Mouse (Mus musculus): Measurements from ENCODE around the gene P2rx6.
"Not testable (repeated sequence)": the region's sequence is repeated elsewhere in the genome, so short reads cannot be mapped to it uniquely, and the experiment has no call there.

The P2rx6 gene

GRCm38 (mm10) chr16:17561128-17561750 lies 446 bp upstream of the P2rx6 start, which contains the start of gene Lrrc74b:
TSS of gene Lrrc74b (minus strand) at chr16:17561247.
- DNase-seq (ENCODE audit: low spot score in 2 of 2), result no peak

DNA sequence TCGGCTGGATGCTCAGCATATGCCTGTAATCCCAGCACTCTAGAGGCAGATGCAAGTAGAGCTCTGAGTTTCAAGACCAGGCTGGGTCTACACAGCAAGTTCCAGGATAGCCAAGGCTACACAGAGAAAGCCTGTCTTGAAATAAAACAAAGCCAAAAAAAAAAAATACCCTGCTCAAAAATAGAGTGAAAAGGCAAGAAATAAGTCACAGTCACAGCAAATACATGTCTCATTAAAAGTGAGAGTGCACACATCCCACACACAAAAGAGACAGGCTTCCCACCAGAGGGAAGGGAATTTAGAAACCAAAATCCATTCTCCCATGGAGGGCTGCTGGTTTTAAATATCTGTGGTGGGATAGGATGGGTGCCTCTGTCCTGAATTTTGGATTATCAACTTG lies 1.9 kb downstream of the P2rx6 start:
- no peak for DNase-seq (ENCODE audit: low spot score in 2 of 2)

- peak in 1 of 2 experiments; percentile 51 for DNase-seq (ENCODE audit: low spot score in 2 of 2)
These were observed 2.5 kb downstream of the P2rx6 start for GRCm38 (mm10) chr16:17564221-17564620.

- no peak for DNase-seq (ENCODE audit: low spot score in 2 of 2)
These were observed 3.1 kb downstream of the P2rx6 start for GRCm38 (mm10) chr16:17564771-17565170.

GRCm38 (mm10) chr16:17566186-17566585 lies 4.5 kb downstream of the P2rx6 start:
- no peak for DNase-seq (ENCODE audit: low spot score in 2 of 2)

- peak; percentile 48 to 79 for DNase-seq (ENCODE audit: low spot score in 2 of 2)
These were observed 14.5 kb downstream of the P2rx6 start for GRCm38 (mm10) chr16:17575870-17576824.

DNA sequence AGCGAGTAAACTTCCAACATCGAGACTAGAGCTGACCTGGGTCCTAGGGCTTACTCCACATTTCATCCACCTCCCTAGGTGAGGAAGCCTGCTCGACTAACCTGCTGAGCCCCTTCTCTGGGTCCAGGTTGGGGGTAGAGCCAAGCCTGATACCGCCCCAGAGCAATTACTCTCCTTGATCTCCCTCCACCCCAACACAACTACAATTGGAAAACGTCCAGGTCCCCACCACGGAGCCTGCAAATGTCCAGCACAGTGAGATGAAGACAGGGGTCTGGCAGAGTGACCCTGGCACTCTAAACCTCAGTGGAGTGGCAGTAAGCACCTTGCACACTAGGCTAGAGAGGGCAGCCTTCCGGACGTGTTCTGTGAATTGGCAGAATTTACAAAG lies 15.1 kb downstream of the P2rx6 start:
- no peak for DNase-seq (ENCODE audit: low spot score in 2 of 2)

DNA sequence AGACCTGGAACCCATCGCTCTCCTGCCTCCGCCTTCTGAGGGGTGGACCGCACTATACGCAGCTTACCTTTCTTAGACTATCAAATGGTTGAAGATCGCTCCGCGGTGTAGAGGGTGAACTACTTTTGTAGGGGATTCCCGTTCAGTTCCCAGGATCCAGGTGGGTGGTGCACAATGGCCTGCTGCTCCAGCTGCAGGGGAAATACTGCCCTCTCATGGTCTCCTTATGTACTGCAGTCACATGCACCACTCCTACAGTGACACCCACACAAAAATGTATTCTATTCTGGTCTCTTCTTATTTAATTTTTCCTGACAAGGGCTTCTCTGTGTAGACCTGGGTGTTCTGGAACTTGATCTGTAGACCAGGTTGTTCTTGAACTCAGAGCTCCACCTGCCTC lies 21.4 kb downstream of the P2rx6 start, which contains the start of gene Slc7a4:
Slc7a4 (minus strand) TSS at position 151 of the 400 bp plus-strand sequence.
- no peak for DNase-seq (ENCODE audit: low spot score in 2 of 2)

- no peak for DNase-seq (ENCODE audit: low spot score in 2 of 2)
These were observed 22.9 kb downstream of the P2rx6 start for GRCm38 (mm10) chr16:17584555-17584954.

DNA sequence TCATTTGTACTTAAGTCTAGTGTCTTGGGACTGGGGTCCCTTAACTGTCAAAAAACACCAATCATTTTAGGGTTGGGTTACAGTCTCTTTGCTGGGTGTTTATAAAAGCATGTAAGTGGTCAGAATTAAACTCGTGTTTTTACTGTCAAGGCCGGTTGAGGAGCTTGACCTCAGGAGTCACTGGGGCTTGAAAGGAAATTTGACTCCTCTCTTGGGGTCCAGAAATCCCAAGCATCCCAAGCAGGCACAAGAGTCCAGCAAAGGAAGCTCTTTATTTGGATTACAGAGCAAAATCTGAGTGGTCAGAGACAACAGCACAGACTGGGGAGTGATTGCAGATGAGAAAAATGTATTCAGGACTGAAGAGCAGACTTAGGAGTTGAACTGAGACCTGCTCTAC lies 29.0 kb downstream of the P2rx6 start:
- no peak for DNase-seq (ENCODE audit: low spot score in 2 of 2)

DNA sequence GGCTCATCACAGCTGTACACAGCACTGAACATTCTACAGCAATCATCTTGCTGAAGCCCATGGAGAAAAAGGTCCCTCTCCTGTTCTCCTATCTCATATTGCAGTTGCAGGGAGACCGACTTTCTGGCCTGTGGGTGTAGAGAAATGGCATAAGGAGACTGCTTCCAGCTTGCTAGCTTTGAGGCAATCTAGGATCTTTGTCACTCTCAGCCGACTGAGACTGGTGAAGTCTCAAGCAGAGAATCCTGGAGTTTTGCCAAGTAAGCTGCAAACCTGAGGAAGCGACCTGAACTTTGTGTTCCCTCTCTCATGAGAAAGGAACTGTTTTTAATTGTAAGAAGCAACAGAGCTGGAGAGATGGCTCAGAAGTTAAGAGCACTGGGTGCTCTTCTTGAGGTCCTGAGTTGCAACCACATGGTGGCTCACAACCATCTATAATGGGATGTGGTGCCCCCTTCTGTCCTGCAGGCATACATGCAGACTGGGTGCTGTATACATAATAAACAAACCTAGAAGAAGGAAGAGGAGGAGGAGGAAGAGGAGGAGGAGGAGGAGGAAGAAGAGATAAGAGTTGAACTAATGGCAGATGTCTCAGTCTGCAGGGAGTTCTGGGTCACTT lies 39.4 kb downstream of the P2rx6 start:
- DNase-seq (ENCODE audit: low spot score in 2 of 2), result no peak

DNA sequence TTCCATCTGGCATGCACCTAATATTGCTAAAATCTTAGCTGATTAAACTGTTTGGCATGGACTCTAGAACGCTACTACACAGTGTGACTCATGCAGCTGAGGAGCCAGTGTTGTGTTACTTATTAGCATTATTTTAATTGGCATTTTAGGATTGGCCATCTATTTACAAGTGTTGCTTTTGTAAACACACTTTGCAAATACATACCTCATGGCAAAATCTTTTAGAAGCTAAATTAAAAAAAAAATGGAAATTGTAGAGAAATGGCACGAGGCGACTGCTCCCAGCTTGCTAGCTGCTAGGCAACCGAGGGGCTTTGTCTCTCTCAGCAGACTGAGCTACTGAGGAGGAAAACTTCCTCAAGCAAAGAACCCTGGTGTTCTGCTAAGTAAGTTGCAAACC lies 43.3 kb downstream of the P2rx6 start:
- no peak for DNase-seq (ENCODE audit: low spot score in 2 of 2)

- DNase-seq (ENCODE audit: low spot score in 2 of 2), result peak in 1 of 2 experiments; percentile 37
These were observed 44.0 kb downstream of the P2rx6 start for GRCm38 (mm10) chr16:17605684-17606083.

DNA sequence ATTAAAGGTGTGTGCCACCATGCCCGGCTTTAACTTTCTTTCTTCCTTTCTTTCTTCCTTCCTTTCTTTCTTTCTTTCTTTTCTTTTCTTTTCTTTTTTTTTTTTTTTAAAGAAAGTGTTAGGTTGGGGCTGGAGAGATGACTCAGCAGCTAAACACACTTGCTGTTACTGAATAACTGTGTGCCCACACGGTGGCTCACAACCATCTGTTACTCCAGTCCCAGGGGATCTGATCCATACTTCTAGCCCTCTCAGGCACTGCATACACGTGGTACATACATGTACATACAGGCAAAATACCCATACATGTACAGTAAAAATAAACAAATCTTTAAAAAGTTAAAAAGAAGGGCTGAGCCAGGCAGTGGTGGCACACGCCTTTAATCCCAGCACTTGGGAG lies 49.7 kb downstream of the P2rx6 start:
- peak in 1 of 2 experiments; percentile 50 for DNase-seq (ENCODE audit: low spot score in 2 of 2)

DNA sequence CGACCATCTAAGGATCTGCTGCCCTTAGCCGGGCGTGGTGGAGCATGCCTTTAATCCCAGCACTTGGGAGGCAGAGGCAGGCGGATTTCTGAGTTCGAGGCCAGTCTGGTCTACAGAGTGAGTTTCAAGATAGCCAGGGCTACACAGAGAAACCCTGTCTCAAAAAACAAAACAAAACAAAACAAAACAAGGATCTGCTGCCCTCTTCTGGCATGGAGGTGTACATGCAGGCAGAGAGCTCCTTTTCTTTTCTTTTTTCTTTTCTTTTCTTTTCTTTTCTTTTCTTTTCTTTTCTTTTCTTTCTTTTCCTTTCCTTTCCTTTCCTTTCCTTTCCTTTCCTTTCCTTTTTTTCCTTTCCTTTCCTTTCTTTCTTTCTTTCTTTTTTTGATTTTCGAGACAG lies 53.1 kb downstream of the P2rx6 start:
- not testable (repeated sequence) for DNase-seq (ENCODE audit: low spot score in 2 of 2)

GRCm38 (mm10) chr16:17616212-17616611 lies 54.5 kb downstream of the P2rx6 start:
- no peak for DNase-seq (ENCODE audit: low spot score in 2 of 2)

GRCm38 (mm10) chr16:17617922-17618565 lies 56.4 kb downstream of the P2rx6 start:
- DNase-seq (ENCODE audit: low spot score in 2 of 2), result peak in 1 of 2 experiments; percentile 43

DNA sequence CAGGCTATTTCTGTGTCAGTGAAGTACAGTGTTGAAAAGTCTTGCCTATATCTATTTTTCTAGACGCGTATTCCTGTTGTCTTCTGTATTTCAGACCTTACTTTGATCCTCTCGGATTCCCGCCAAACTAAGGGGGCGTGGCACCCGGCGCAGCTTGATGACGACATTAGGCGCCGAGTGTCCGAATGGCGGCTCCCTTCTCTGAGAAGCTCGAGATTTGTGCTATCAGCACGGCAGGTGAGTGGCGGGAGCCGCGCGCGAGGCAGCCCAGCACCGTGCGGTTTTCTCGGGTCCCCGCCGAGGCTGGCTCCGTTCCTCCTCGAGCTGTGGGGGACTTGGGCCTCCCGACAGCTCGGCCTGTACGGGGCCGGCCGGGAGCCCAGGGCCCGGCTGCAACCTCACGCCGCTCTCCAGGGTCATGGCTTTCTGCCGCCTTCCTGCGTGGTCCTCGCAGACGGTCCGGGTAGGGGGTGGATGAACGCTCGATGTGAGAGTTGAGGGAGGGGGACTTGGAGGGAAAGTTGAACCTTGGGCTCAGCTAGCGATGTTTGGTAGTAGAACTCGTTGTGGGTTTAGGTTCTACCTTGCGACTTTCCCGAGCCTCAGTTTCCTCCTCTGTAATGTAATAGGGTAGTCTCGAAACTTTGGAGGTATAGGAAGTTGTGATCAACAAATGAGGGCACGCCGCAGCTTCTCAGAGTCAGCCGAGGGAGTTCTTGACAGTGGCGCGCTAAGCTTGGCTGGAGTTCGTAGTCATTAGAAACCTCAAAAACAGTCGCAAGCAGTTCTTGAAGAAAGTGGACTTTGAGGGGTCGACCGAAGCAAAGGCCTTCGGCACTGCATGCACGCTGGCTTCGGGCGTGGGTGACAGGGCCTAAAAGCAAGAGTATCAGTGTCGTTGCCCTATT lies 57.8 kb downstream of the P2rx6 start, which contains the start of gene Smpd4:
Smpd4 (plus strand) TSS at position 157 of the 908 bp plus-strand sequence.
- peak in 1 of 2 experiments; percentile 91 for DNase-seq (ENCODE audit: low spot score in 2 of 2)

DNA sequence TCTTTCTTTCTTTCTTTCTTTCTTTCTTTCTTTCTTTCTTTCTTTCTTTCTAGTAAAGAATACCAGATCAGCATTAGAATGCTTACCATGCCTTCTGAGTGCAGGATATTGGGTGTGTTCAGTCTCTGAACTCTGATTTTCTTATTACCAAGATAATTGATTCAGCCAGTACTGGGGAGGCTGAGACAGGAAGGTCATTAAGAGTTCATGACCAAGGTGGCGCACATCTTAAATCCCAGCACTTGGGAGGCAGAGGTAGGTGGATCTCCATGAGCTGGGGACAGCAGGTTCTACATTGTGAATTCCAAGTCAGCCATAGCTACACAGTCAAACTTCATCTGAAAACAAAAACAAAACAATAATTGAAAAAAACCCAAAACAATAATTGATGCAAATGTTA lies 60.3 kb downstream of the P2rx6 start:
- DNase-seq (ENCODE audit: low spot score in 2 of 2), result no peak

- no peak for DNase-seq (ENCODE audit: low spot score in 2 of 2)
These were observed 64.0 kb downstream of the P2rx6 start for GRCm38 (mm10) chr16:17625488-17626268.

Data from left cerebral cortex, adult 9 months (tissue).